Mouse (Mus musculus) cerebellum, adult 2 months (tissue): ENCODE results near the gene Ubxn7.

Experiments used
- CTCF ChIP-seq: fragments of 200-500 bp; IDR thresholded peaks from 2 replicates; pipeline ENCODE4 v1.5.1; 2011; ENCODE audit warnings: low read depth, mild to moderate bottlenecking, control low read depth, low read length, moderate library complexity, borderline replicate concordance; ENCODE audit not compliant: insufficient read depth
- POLR2A ChIP-seq: fragments of 200-500 bp; IDR thresholded peaks from 2 replicates; pipeline ENCODE4 v1.6.1; 2011; ENCODE audit warnings: low read length, control low read depth, borderline replicate concordance; ENCODE audit not compliant: insufficient read depth

- TF ChIP-seq CTCF: no peak
- no peak for TF ChIP-seq POLR2A
These were observed 109.4 kb downstream of the Ubxn7 start for GRCm38 (mm10) chr16:32441432-32441831.
